Mouse (Mus musculus): Measurements from ENCODE around the gene C8b. TPM values are rescaled to one million over a fixed set of nuclear protein-coding genes. Genes with fewer than 3 reads are reported as not detected.

Gene C8b
- total RNA-seq (2022) = under 1 TPM in 1 of 4 experiments, not detected in 3; 0.24 TPM

DNA sequence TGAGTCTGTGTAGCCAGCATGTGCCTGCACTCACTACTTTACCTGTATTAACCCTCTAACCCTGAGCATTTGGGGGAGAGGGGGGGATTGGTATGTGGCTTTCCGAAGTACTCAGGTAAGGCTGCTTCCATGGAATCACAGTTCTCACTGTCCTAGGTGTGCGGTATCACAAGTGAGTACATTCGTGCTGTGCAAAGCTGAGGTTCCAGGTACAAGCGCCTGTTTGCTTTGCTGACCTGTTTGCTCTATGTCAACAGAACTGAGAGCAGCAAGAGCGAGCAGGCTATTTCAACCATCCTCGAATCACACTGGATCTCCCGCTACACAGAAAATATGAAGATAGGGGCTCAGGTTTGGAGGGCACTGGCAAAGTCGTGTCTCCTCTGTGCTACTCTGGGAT, at the start of gene C8b:
TSS of gene C8b (plus strand) at position 253 of the 400 bp plus-strand sequence.
- DNase-seq = no peak

- no peak for DNase-seq
These were observed 49.6 kb upstream of the C8b start for GRCm38 (mm10) chr4:104716506-104716905.

- peak; percentile 63 for DNase-seq
These were observed 46.9 kb upstream of the C8b start for GRCm38 (mm10) chr4:104718973-104719795.

GRCm38 (mm10) chr4:104723527-104724045, 42.5 kb upstream of the C8b start:
- DNase-seq = no peak

- DNase-seq = no peak
These were observed 41.9 kb upstream of the C8b start for GRCm38 (mm10) chr4:104724258-104724657.

GRCm38 (mm10) chr4:104725673-104726072, 40.4 kb upstream of the C8b start:
- DNase-seq = no peak

DNA sequence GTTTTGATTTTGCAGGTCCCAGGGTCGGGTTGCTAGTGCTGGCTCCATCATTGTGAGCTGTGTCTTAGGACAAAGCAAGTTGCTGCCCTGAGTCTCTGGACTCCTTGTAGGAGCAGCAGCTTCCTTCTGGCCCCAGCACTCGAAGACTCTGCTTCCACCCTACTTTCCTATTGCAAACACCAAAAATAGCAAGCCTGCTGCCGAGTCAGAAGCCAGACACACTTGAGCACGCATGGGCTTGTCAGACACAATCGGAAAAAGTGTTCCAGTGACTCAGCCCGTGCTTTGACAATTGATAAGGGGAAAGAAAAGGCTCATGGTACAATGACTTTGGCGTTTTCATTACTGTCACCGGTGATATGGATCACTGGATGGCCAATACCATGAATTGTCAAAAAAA, 36.9 kb upstream of the C8b start:
- no peak for DNase-seq

DNA sequence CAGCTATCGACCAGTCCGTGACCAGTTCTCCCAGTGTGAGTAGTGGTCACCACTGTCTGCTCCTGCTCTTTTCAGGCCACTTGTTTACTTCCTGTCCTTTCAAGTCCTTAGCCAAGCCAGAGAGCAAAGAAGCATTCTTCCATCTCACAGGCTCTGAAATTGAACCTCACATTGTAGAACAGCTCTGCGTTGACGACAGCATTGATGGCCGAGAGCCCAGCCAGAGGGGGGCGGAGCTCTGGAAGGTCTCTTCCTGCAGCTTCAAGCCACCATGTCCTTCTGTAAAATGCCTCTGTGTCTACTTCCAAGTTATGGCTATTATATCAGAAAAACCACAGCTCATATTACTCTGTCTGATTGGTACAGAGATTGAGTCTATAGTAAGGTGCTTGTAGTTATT, 19.6 kb upstream of the C8b start:
- no peak for DNase-seq

DNA sequence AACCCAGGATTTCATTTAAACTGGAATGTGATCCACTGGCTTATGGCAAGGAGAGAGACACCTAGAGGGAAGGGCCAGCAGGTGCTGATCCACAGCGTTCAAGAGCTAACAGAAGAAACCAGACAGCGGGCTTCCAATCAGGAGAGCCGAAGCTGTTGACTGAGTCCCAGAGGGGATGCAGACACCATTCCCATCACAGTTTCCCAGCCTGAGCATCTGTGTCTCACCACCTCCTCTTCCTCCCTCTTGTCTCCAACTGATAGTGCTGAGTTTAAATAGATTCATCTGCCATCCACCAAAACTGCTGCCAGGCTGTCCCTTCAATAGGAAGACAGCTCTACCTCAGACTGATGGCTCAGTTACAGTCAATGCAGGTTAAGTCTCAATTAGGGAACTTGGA, 12.0 kb upstream of the C8b start:
- no peak for DNase-seq

GRCm38 (mm10) chr4:104760878-104761624, 5.1 kb upstream of the C8b start:
- DNase-seq = no peak

DNA sequence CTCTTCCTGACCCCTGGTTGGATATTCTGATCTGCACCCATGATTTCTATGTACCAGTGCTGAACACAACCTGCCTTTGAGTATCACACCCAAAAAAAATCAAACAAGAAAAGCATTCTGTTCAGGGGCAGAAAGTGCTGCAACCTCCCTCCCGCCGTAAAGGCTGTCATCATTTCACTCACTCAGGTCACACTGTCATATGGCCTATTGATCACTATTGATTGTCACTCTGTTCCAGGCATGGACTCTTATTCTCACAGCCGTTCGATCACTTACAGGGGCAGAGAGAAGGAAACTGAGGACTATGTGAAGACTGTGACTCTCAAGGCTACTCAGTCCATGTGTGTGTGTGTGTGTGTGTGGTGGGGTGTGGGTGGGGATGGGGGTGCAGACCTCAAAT, 2.1 kb downstream of the C8b start:
- no peak for DNase-seq

GRCm38 (mm10) chr4:104769602-104770001, 3.5 kb downstream of the C8b start:
- DNase-seq = no peak

GRCm38 (mm10) chr4:104770331-104770730, 4.2 kb downstream of the C8b start:
- DNase-seq = no peak

- no peak for DNase-seq
These were observed 9.5 kb downstream of the C8b start for GRCm38 (mm10) chr4:104775601-104776000.

DNA sequence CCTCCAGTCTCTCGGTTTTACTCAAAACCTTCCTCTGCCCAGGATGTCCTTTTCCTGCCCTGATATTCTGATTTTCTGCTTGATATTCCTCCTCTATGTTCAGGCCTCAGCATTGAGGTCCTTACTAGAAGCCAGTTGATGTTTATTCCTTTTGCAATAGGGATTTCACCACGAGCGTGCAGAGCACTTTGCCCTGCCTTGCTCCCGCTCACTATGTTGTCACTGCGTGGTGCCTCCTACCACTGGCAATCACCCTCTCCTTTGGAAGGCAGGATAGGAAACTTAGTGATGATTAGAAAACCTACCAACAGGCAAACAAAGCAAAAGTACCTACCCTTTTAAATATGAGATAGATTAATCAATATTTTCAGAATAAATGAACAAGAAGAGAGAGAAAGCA, 13.3 kb downstream of the C8b start:
- DNase-seq = no peak

DNA sequence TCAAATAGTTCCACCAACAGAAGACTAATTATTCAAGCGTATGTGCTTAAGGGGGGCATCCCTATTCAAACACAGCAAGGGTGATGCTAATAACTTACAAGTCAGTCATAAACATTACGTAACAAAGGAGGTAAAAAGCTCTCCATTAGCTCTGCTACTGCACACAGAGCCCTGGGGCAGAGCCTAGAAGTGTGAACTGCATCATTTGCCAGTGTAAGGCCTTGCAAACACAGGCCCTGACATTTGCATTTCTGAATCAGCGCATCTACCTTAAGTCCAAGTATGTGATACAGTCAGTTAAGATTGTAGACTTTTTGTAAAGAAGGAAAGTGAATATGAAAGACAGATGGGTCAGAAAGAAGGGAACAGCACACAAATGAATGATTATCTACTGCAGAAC, 15.3 kb downstream of the C8b start:
- no peak for DNase-seq

DNA sequence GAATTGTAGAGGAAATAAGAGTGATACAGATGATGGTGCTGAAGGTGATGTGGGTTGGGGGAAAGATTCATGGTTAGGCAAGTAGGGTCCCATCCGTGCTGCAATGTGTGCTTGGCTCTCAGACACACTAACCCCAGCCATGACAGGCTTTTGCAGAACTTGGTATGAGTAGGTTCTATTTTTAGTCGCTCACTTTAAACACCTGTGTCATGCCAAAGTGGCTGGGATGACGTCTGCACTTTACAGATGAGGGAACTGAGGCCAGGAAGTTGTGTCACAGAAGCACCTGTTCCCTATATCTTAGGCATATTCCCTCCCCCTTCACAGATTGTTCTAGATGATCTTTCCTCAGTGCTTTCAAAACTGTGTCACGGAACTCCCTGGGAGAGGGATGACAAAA, 16.2 kb downstream of the C8b start:
- DNase-seq = no peak

- DNase-seq = no peak
These were observed 26.0 kb downstream of the C8b start for GRCm38 (mm10) chr4:104792111-104792510.

DNA sequence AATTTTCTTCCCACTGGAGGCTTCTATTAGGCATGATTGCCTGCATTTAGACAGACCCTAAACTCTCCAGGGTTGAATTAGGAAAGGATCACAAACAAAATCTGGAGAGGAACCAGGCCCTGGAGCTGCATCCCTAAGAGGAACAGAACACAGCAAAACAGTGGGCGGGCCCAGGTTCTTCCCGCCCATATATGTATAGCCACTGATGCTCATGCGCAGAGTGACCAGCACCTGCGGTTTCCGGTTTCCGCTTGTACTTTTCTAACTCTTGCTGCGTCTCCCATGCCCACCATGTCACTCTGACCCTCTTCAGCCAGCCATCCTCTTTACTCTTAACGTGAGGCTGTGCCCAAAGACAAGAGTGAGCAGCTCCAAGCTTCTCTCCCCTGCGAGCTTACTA, 32.8 kb downstream of the C8b start:
- no peak for DNase-seq

- no peak for DNase-seq
These were observed 35.5 kb downstream of the C8b start for GRCm38 (mm10) chr4:104801625-104802024.

DNA sequence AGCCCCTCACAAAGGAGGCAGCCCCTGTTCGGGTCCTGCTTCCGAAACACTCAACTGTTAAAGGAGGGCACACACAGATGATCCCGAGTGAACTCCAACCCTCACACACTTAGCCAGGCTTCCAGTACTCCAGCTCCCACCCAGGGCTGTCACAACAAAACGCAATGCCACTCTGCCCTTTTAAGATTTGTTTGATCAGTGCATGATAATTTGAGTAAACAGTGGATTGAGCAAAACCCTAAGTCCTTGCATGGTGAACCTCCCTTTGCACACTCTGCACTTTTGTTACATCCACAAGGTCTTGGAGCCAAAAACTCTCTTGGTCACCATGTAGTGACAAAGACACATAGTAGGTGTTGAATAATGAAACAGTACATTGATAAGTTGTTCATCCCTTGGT, 38.0 kb downstream of the C8b start:
- no peak for DNase-seq

GRCm38 (mm10) chr4:104805414-104806257, 39.5 kb downstream of the C8b start:
- no peak for DNase-seq

Measured in adrenal gland, adult 8-10 months (tissue).